In the genomic region with DNA sequence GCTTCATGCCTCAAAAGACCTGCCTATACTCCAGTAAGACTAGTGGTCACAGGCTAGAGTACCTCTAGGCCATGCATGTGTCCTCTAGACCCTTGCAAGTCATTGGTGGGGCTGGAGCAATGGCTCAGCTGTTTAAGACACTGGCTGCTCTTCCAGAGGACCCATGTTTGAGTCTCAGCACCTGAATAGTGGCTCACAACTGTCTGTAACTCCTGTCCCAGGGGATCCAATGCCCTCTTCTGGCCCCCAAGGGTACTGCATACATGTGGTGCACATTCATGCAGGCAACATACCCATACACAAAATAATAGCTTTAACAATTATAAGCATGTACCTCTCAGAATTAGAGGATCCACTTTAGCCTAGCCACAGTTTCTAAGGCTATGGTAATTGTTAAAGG, we compare ENCODE assay signal across 23 mouse cellular contexts. TPM values are rescaled to one million over a fixed set of nuclear protein-coding genes. Genes with fewer than 3 reads are reported as not detected.
DNase-seq lines count a peak whose midpoint lies in the region; ATAC-seq and TF ChIP-seq lines count a peak whose summit lies in the region.
"Had no signal": no experiment of that assay in that cellular context is flagged by ENCODE, and none has a peak within 500 bp of the region (broad histone marks: within the 10 kb centered on the region; RNA-seq: fewer than 3 reads in every experiment).

No protein-coding gene starts in this region.

- H3K9ac ChIP-seq in forebrain, embryonic 11.5 days (ENCODE audit: low read length), result no peak overlapping the region
- no peak overlapping the region for H3K9ac ChIP-seq in forebrain, embryonic 12.5 days
- H3K9ac ChIP-seq: forebrain, embryonic 13.5 days; hindbrain, embryonic 12.5 days; liver, embryonic 13.5 days had no signal

- no peak overlapping the region for H3K27ac ChIP-seq in forebrain, embryonic 11.5 days (ENCODE audit: low read depth, low read length)
- no peak overlapping the region for H3K27ac ChIP-seq in forebrain, embryonic 12.5 days
- no peak overlapping the region for H3K27ac ChIP-seq in layer of hippocampus, adult 2 months
- H3K27ac ChIP-seq: forebrain, embryonic 13.5 days; hindbrain, embryonic 12.5 days; liver, embryonic 13.5 days had no signal

- TF ChIP-seq CTCF in layer of hippocampus, adult 2 months (conservative IDR thresholded peaks at IDR 0.05), result peak; percentile 56

- no peaks in the 10 kb centered on the region for H3K27me3 ChIP-seq in forebrain, embryonic 11.5 days (ENCODE audit: control insufficient read depth, insufficient read depth, low read length)
- no peaks in the 10 kb centered on the region for H3K27me3 ChIP-seq in forebrain, embryonic 12.5 days
- H3K27me3 ChIP-seq: forebrain, embryonic 13.5 days; hindbrain, embryonic 12.5 days; liver, embryonic 13.5 days had no signal

- intact Hi-C loops in left cerebral cortex, postnatal 14 days (cut with DNase I), result no loop called here

- no peak overlapping the region for H3K4me3 ChIP-seq in forebrain, embryonic 11.5 days (ENCODE audit: low read depth, low read length)
- H3K4me3 ChIP-seq in forebrain, embryonic 12.5 days (replicated peaks), result no peak overlapping the region
- no peak overlapping the region for H3K4me3 ChIP-seq in layer of hippocampus, adult 2 months
- H3K4me3 ChIP-seq: forebrain, embryonic 13.5 days; hindbrain, embryonic 12.5 days; liver, embryonic 13.5 days; megakaryocyte, embryonic 14.5 days; myocyte had no signal

- no peak for ATAC-seq in forebrain, embryonic 11.5 days (replicated peaks; ENCODE audit: low FRiP score)
- no peak for ATAC-seq in forebrain, embryonic 12.5 days (ENCODE audit: low FRiP score)
- ATAC-seq: activated CD4-positive, CD25-positive, alpha-beta regulatory T cell, adult 4 months; CD4-positive, CD25-positive, alpha-beta regulatory T cell, adult 4 months; forebrain, embryonic 13.5 days had no signal

- no peak overlapping the region for H3K4me2 ChIP-seq in forebrain, embryonic 11.5 days (ENCODE audit: low read depth, low read length, severe bottlenecking)
- H3K4me2 ChIP-seq in forebrain, embryonic 12.5 days, result no peak overlapping the region
- H3K4me2 ChIP-seq: forebrain, embryonic 13.5 days; hindbrain, embryonic 12.5 days; liver, embryonic 13.5 days had no signal

- no peaks in the 10 kb centered on the region for H3K9me3 ChIP-seq in forebrain, embryonic 11.5 days (ENCODE audit: control insufficient read depth, low read length)
- no peaks in the 10 kb centered on the region for H3K9me3 ChIP-seq in forebrain, embryonic 12.5 days
- H3K9me3 ChIP-seq: forebrain, embryonic 13.5 days; hindbrain, embryonic 12.5 days; liver, embryonic 13.5 days had no signal

- no peaks in the 10 kb centered on the region; the same call in 1 of the 2 replicates for H3K36me3 ChIP-seq in forebrain, embryonic 11.5 days (ENCODE audit: control insufficient read depth, insufficient read depth, low read length)
- peaks cover 11% of the 10 kb centered on the region for H3K36me3 ChIP-seq in forebrain, embryonic 12.5 days (replicated peaks)
- H3K36me3 ChIP-seq: liver, embryonic 13.5 days had no signal

- no peaks in the 10 kb centered on the region for H3K4me1 ChIP-seq in forebrain, embryonic 11.5 days (replicated peaks; ENCODE audit: control insufficient read depth, insufficient read depth, low read length)
- H3K4me1 ChIP-seq in forebrain, embryonic 12.5 days, result no peaks in the 10 kb centered on the region; the same call in 1 of the 2 replicates
- H3K4me1 ChIP-seq: hindbrain, embryonic 12.5 days had no signal

- peak; percentile 30 for DNase-seq in forebrain, embryonic 11.5 days (ENCODE audit: low spot score)
- no peak for DNase-seq in layer of hippocampus, adult 2 months (ENCODE audit: low spot score in 2 of 2)
- no peak for DNase-seq in layer of hippocampus, postnatal 25 days (ENCODE audit: extremely low spot score in 1 of 2, low spot score in 1 of 2)
- DNase-seq in B cell, adult 2 months, result peak; percentile 36 to 39
- peak; percentile 69 for DNase-seq in R1 (ENCODE audit: low read depth, low spot score)
- DNase-seq in frontal cortex, postnatal 10 days (ENCODE audit: low spot score in 2 of 2), result no peak
- DNase-seq in left cerebral cortex, postnatal 14 days (ENCODE audit: low spot score in 2 of 2), result no peak
- DNase-seq: adrenal gland, postnatal 25 days; cerebellum, adult 18-20 months; cerebellum, postnatal 25 days; gastrocnemius, postnatal 14 days; kidney, adult 11 months; kidney, postnatal 10 days; liver, embryonic 13.5 days; lung, postnatal 14 days; midbrain, embryonic 14.5 days had no signal

RNA-seq across cellular contexts. Expression of gene Jmjd4, which starts 6.7 kb away (rescaled TPM):
- polyA plus RNA-seq in forebrain, embryonic 11.5 days (2014; fragmentation: Nextera tagmentation; extraction: Ambion mirVana), result 17.8 and 20.5 TPM in 2 replicates
- polyA plus RNA-seq in forebrain, embryonic 12.5 days (2016; fragmentation: Nextera tagmentation; extraction: Ambion mirVana), result 13.3 and 15.6 TPM in 2 replicates
- 10 to 100 TPM; 27.0 to 28.0 TPM for total RNA-seq in layer of hippocampus, adult 2 months (2021)
- total RNA-seq in layer of hippocampus, postnatal 25 days (2021), result 10 to 100 TPM; 25.3 to 27.0 TPM
- 10 to 100 TPM; 30.7 to 32.7 TPM for total RNA-seq in left cerebral cortex, postnatal 14 days (2021)

RNA-seq across cellular contexts. Expression of gene Snap47, which starts 7.9 kb away (rescaled TPM):
- polyA plus RNA-seq in forebrain, embryonic 11.5 days (2014; fragmentation: Nextera tagmentation; extraction: Ambion mirVana), result 130 and 137 TPM in 2 replicates
- 169 and 173 TPM in 2 replicates for polyA plus RNA-seq in forebrain, embryonic 12.5 days (2016; fragmentation: Nextera tagmentation; extraction: Ambion mirVana)
- 100 to 1,000 TPM; 341 to 356 TPM for total RNA-seq in layer of hippocampus, adult 2 months (2021)
- total RNA-seq in layer of hippocampus, postnatal 25 days (2021), result 100 to 1,000 TPM; 345 to 382 TPM
- 100 to 1,000 TPM; 388 to 398 TPM for total RNA-seq in left cerebral cortex, postnatal 14 days (2021)

RNA-seq across cellular contexts. Expression of gene Zfp867, which starts 29.2 kb away (rescaled TPM):
- 11.9 and 13.0 TPM in 2 replicates for polyA plus RNA-seq in forebrain, embryonic 11.5 days (2014; fragmentation: Nextera tagmentation; extraction: Ambion mirVana)
- polyA plus RNA-seq in forebrain, embryonic 12.5 days (2016; fragmentation: Nextera tagmentation; extraction: Ambion mirVana), result 11.6 and 12.2 TPM in 2 replicates
- total RNA-seq in layer of hippocampus, adult 2 months (2021), result 1 to 10 TPM; 4.9 to 5.1 TPM
- 1 to 10 TPM; 3.7 to 4.2 TPM for total RNA-seq in layer of hippocampus, postnatal 25 days (2021)
- total RNA-seq in left cerebral cortex, postnatal 14 days (2021), result 1 to 10 TPM; 3.7 to 3.9 TPM

Comparison
In these comparisons a context has a peak if more than half of its experiments do, and no peak if none do; other contexts are left out.
1. DNase-seq: peak in forebrain, embryonic 11.5 days (single experiment), B cell, adult 2 months (2 of 2) and R1 (single experiment); none in layer of hippocampus, adult 2 months (0 of 2), layer of hippocampus, postnatal 25 days (0 of 2), frontal cortex, postnatal 10 days (0 of 2) and left cerebral cortex, postnatal 14 days (0 of 2).